Mouse (Mus musculus) T-helper 1 cell (primary cell): ENCODE measurements around the gene Zmynd15.

Experiments
- in situ Hi-C: fragments of 300-600 bp; cut with MboI, MseI; formaldehyde crosslinking; loops from one replicate; pipeline ENCODE4 v1.15.1; 2025; ENCODE audit warnings: high pct_unique_total_duplicates

Zmynd15 gene

GRCm38 (mm10) chr11:70500476-70500812, 41.2 kb downstream of the Zmynd15 start:
- in situ Hi-C loops = no loop called here

- in situ Hi-C loops = no loop called here
Observed at GRCm38 (mm10) chr11:70502018-70502417, 42.8 kb downstream of the Zmynd15 start.

GRCm38 (mm10) chr11:70504970-70505369, 45.7 kb downstream of the Zmynd15 start, which contains the start of gene Tm4sf5:
Gene Tm4sf5 (plus strand): TSS chr11:70505244.
- in situ Hi-C loops = loop anchor here (5.0 kb wide), 1 partner anchor 93 kb away; the partner anchor contains the start of gene Pelp1

GRCm38 (mm10) chr11:70506385-70506784, 47.2 kb downstream of the Zmynd15 start:
- in situ Hi-C loops = loop anchor here (5.0 kb wide), 1 partner anchor 94 kb away; the partner anchor contains the start of gene Pelp1

GRCm38 (mm10) chr11:70506962-70507515, 47.8 kb downstream of the Zmynd15 start:
- in situ Hi-C loops = loop anchor here (5.0 kb wide), 1 partner anchor 95 kb away; the partner anchor contains the start of gene Pelp1

- in situ Hi-C loops = loop anchor here (5.0 kb wide), 1 partner anchor 98 kb away; the partner anchor contains the start of gene Pelp1
Observed at GRCm38 (mm10) chr11:70509753-70510564, 50.7 kb downstream of the Zmynd15 start.

GRCm38 (mm10) chr11:70511242-70511641, 52.0 kb downstream of the Zmynd15 start:
- in situ Hi-C loops = no loop called here

GRCm38 (mm10) chr11:70511825-70512224, 52.6 kb downstream of the Zmynd15 start:
- in situ Hi-C loops = no loop called here

- in situ Hi-C loops = no loop called here
Observed at GRCm38 (mm10) chr11:70512709-70513342, 53.6 kb downstream of the Zmynd15 start.

GRCm38 (mm10) chr11:70513520-70513919, 54.3 kb downstream of the Zmynd15 start:
- in situ Hi-C loops = no loop called here

- in situ Hi-C loops = no loop called here
Observed at GRCm38 (mm10) chr11:70514288-70514687, 55.1 kb downstream of the Zmynd15 start, which contains the start of gene Vmo1. Gene Vmo1 (minus strand): TSS chr11:70514616.
